8 mouse cellular contexts compared by ENCODE assay signal in the genomic region with DNA sequence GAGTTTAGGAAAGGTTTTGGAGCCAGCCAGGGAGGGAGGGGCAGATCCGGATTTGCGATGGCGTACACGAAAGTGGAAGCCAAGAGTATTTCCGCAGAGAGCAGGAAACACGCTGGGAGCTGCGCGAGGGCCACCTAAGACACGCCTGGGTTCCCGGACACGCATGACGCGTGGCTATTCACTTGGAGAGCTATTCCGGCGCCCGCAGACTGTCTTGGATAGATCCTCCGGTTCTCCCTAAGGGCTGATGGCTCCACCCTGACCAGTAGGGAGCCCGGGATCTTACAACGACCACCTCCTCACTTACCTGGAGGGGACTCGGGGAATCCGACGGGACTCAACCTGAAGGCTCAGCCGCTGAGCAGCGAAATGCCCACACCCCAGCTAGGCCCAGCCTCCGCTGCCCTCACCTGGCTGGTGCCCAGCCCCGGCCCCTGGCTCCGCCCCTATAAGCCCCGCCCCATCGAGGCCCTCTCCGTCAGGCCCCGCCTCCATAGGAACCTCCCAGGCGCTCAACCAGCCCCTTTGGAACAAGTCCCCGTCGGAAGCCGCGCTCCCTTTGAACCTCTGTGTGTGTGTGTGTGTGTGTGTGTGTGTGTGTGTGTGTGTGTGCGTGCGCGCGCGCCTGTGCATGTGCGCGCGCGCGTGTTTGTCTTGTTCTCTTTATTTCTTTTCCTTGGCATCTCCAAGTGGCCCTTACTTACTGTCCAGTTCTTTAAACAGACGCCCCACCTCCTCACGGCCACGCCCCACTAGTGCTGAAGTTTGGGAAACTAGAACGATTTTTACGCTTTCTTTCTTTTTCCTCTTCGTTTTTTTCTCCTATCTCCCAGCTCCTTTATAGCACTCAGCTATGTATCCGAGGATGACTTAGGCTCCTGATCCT. TPM values are rescaled to one million over a fixed set of nuclear protein-coding genes. Genes with fewer than 3 reads are reported as not detected.
DNase-seq lines count a peak whose midpoint lies in the region; ATAC-seq and TF ChIP-seq lines count a peak whose summit lies in the region.

No protein-coding gene starts in this region.

- peaks cover 1% of the 10 kb centered on the region; the same call in 1 of the 2 replicates for H3K4me1 ChIP-seq in cortical plate, adult 2 months (ENCODE audit: control insufficient read depth, insufficient read depth, low read length)
- H3K4me1 ChIP-seq in intestine, embryonic 14.5 days (replicated peaks; ENCODE audit: control insufficient read depth, insufficient read depth, low read length), result peaks cover 7% of the 10 kb centered on the region

- peak overlapping the region; percentile 81 for H3K4me2 ChIP-seq in intestine, embryonic 14.5 days (ENCODE audit: low read length)

- peak; percentile 85 for ATAC-seq in intestine, embryonic 14.5 days (replicated peaks; ENCODE audit: low FRiP score, low TSS enrichment, low read depth)

- 0 out of 2 replicates have a peak, but pooled peaks have one; percentile 6 for TF ChIP-seq POLR2A in cortical plate, adult 2 months (IDR thresholded peaks at IDR 0.05; ENCODE audit: extremely low read depth, insufficient read depth, low read length)

- 1% methylated on average over 53 of the region's 53 CpGs for WGBS in intestine, embryonic 14.5 days

- intact Hi-C loops in left cerebral cortex, postnatal 36 days (cut with DNase I), result loop anchor here (2.0 to 5.0 kb wide), 2 partner anchors 27 to 58 kb away; partner anchors contain the start of genes Gpr108 and Trip10

- H3K36me3 ChIP-seq in intestine, embryonic 14.5 days (ENCODE audit: control insufficient read depth, insufficient read depth, low read length), result no peaks in the 10 kb centered on the region

- peaks cover 21% of the 10 kb centered on the region for H3K27me3 ChIP-seq in intestine, embryonic 14.5 days (replicated peaks; ENCODE audit: control insufficient read depth, insufficient read depth, low read length)

- H3K4me3 ChIP-seq in cortical plate, adult 2 months (ENCODE audit: insufficient read depth, low read length), result peak overlapping the region; percentile 86
- H3K4me3 ChIP-seq in intestine, embryonic 14.5 days (ENCODE audit: low read depth, low read length), result peak overlapping the region; percentile 45

- DNase-seq in adrenal gland, adult (ENCODE audit: inconsistent age in 2 of 2, low spot score in 1 of 2), result peak; percentile 95 to 98
- peak; percentile 93 for DNase-seq in gastrocnemius, postnatal 25 days
- DNase-seq in intestine, embryonic 14.5 days (ENCODE audit: low spot score), result peak; percentile 87
- DNase-seq in left cerebral cortex, postnatal 36 days (ENCODE audit: low spot score in 2 of 2), result peak; percentile 58 to 60
- DNase-seq in mesoderm, embryonic 11.5 days (ENCODE audit: low read depth, low spot score), result peak; percentile 48
- peak; percentile 59 for DNase-seq in right cerebral cortex, postnatal 25 days
- peak; percentile 84 to 93 for DNase-seq in urinary bladder, postnatal 4 days (ENCODE audit: low spot score in 2 of 2)

- peak overlapping the region; percentile 89 for H3K27ac ChIP-seq in cortical plate, adult 2 months (ENCODE audit: insufficient read depth, low read length)
- no peak overlapping the region for H3K27ac ChIP-seq in intestine, embryonic 14.5 days (ENCODE audit: low read depth)

- H3K9me3 ChIP-seq in intestine, embryonic 14.5 days (ENCODE audit: control insufficient read depth, low read length), result no peaks in the 10 kb centered on the region

- no peak for TF ChIP-seq CTCF in cortical plate, adult 2 months (IDR thresholded peaks at IDR 0.05; ENCODE audit: extremely low read depth, insufficient read depth, low read length)

- H3K9ac ChIP-seq in intestine, embryonic 14.5 days (ENCODE audit: low read length), result 0 out of 2 replicates have a peak overlapping the region, but pooled peaks have one; percentile 27

RNA-seq across cellular contexts. Expression of gene Vav1, which starts 3.5 kb away (rescaled TPM):
- 3.6 TPM in 2 replicates for polyA plus RNA-seq in cortical plate, adult 2 months (2012; rRNA removed)
- total RNA-seq in gastrocnemius, postnatal 25 days (2021), result under 1 TPM; 0.33 to 0.56 TPM
- polyA plus RNA-seq in intestine, embryonic 14.5 days (2014; fragmentation: Nextera tagmentation; extraction: Ambion mirVana), result 2.1 and 3.8 TPM in 2 replicates
- 1 to 10 TPM; 3.7 to 4.7 TPM for total RNA-seq in left cerebral cortex, postnatal 36 days (2021)

RNA-seq across cellular contexts. Expression of gene Trip10, which starts 26.1 kb away (rescaled TPM):
- 10.1 and 11.2 TPM in 2 replicates for polyA plus RNA-seq in cortical plate, adult 2 months (2012; rRNA removed)
- total RNA-seq in gastrocnemius, postnatal 25 days (2021), result 100 to 1,000 TPM; 132 to 134 TPM
- polyA plus RNA-seq in intestine, embryonic 14.5 days (2014; fragmentation: Nextera tagmentation; extraction: Ambion mirVana), result 40.5 and 41.6 TPM in 2 replicates
- 1 to 10 TPM; 5.3 to 9.2 TPM for total RNA-seq in left cerebral cortex, postnatal 36 days (2021)

RNA-seq across cellular contexts. Expression of gene Gpr108, which starts 27.1 kb away (rescaled TPM):
- 28.8 and 29.7 TPM in 2 replicates for polyA plus RNA-seq in cortical plate, adult 2 months (2012; rRNA removed)
- 10 to 100 TPM; 20.7 to 22.7 TPM for total RNA-seq in gastrocnemius, postnatal 25 days (2021)
- polyA plus RNA-seq in intestine, embryonic 14.5 days (2014; fragmentation: Nextera tagmentation; extraction: Ambion mirVana), result 34.1 and 37.1 TPM in 2 replicates
- total RNA-seq in left cerebral cortex, postnatal 36 days (2021), result 10 to 100 TPM; 23.2 to 23.4 TPM

RNA-seq across cellular contexts. Expression of gene C3, which starts 47.4 kb away (rescaled TPM):
- 0.17 and 0.32 TPM in 2 replicates for polyA plus RNA-seq in cortical plate, adult 2 months (2012; rRNA removed)
- 10 to 100 TPM in 1 of 2 experiments, 1 to 10 TPM in 1; 2.5 to 26.2 TPM for total RNA-seq in gastrocnemius, postnatal 25 days (2021)
- polyA plus RNA-seq in intestine, embryonic 14.5 days (2014; fragmentation: Nextera tagmentation; extraction: Ambion mirVana), result 0.66 and 0.70 TPM in 2 replicates
- under 1 TPM; 0.59 to 0.74 TPM for total RNA-seq in left cerebral cortex, postnatal 36 days (2021)

Comparison
In these comparisons a context has a peak if more than half of its experiments do, and no peak if none do; other contexts are left out.
1. RNA of gene Trip10, which starts 26.1 kb away (total RNA-seq): 132 to 134 TPM in gastrocnemius, postnatal 25 days; 5.3 to 9.2 TPM in left cerebral cortex, postnatal 36 days; every median in the first group is over 10 times any median in the second.
2. Peak in every context shown above with its lines, with median percentiles within 50 percentile points of each other: DNase-seq.